Mouse (Mus musculus) embryonic fibroblast, embryonic 13.5 days (primary cell): ENCODE data around the gene Mup9. TPM values are rescaled to one million over a fixed set of nuclear protein-coding genes. Genes with fewer than 3 reads are reported as not detected.
"Not testable (repeated sequence)": the region's sequence is repeated elsewhere in the genome, so short reads cannot be mapped to it uniquely, and the experiment has no call there.

Source experiments
- H3K27ac ChIP-seq: 2 replicates; pipeline ENCODE4 v1.5.1; 2012; ENCODE audit warnings: low read length, control low read depth, inconsistent platforms; ENCODE audit not compliant: insufficient read depth
- H3K4me1 ChIP-seq: 2 replicates; pipeline ENCODE4 v1.6.1; 2011; ENCODE audit warnings: low read length; ENCODE audit not compliant: control insufficient read depth, insufficient read depth
- H3K4me3 ChIP-seq: 2 replicates; pipeline ENCODE4 v1.5.1; 2011; ENCODE audit warnings: mild to moderate bottlenecking, control low read depth, low read length; ENCODE audit not compliant: insufficient read depth
- polyA plus RNA-seq: library from polyadenylated mRNA; stranded (reverse); fragments of >200 nt; gene quantifications from 2 replicates; pipeline ENCODE4 v1.2.4, GENCODE M21; 2011; ENCODE audit warnings: low read depth; ENCODE audit not compliant: missing spikeins, insufficient read length

Mup9 gene
- not detected in 2 replicates for polyA plus RNA-seq

DNA sequence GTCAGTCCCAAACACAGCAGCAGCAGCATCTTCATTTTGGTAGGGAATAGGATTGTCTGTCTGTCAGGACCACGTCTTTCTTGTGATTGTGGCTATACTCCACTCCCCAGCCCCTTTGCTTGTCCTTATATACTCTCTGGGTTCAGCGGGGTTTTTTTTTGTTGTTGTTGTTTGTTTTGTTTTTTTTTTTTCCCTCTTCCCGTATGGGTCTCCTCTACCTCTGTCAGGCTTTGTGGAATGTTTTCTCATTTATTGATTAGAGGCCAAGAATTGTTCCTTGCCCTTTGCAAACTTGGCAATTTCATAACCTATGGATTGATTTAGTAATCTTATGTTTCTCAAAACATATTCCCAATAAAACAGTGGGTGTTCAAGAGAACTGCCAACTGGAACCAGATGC, at the start of gene Mup9:
TSS of gene Mup9 (minus strand) at position 101 of the 400 bp plus-strand sequence.
- not testable (repeated sequence) for H3K4me1 ChIP-seq, H3K4me3 ChIP-seq, H3K27ac ChIP-seq

Other genes with a start within 250 kb of the Mup9 start
- not detected in 2 replicates for gene Mup8, start 199.4 kb downstream of the Mup9 start, polyA plus RNA-seq
- gene Mup1, start 80.0 kb upstream of the Mup9 start, polyA plus RNA-seq, result not detected in 2 replicates
- gene Mup10, start 160.2 kb upstream of the Mup9 start, polyA plus RNA-seq, result not detected in 2 replicates
- gene Mup11, start 240.5 kb upstream of the Mup9 start, polyA plus RNA-seq, result not detected in 2 replicates